Comparison of ENCODE assay signal across 8 mouse cellular contexts in genomic region chr4:147186824-147187223, GRCm38 (mm10). TPM values are rescaled to one million over a fixed set of nuclear protein-coding genes. Genes with fewer than 3 reads are reported as not detected.
DNase-seq lines count a peak whose midpoint lies in the region; ATAC-seq and TF ChIP-seq lines count a peak whose summit lies in the region.
"Not testable (repeated sequence)": the region's sequence is repeated elsewhere in the genome, so short reads cannot be mapped to it uniquely, and the experiment has no call there.

No protein-coding gene starts in this region.

- not testable (repeated sequence) for H3K27me3 ChIP-seq in forebrain, embryonic 13.5 days; heart, embryonic 16.5 days (ENCODE audit: control insufficient read depth, insufficient read depth, low read length); intestine, embryonic 15.5 days (replicated peaks); limb, embryonic 13.5 days; liver, postnatal 0 days (ENCODE audit: insufficient read depth, low read length); midbrain, embryonic 13.5 days

- not testable (repeated sequence) for H3K9ac ChIP-seq in forebrain, embryonic 13.5 days; heart, embryonic 16.5 days (ENCODE audit: low read length); intestine, embryonic 15.5 days; limb, embryonic 13.5 days; liver, postnatal 0 days (replicated peaks); midbrain, embryonic 13.5 days (replicated peaks)

- H3K9me3 ChIP-seq in forebrain, embryonic 13.5 days (replicated peaks); heart, embryonic 16.5 days (replicated peaks; ENCODE audit: control insufficient read depth, low read length); intestine, embryonic 15.5 days; liver, postnatal 0 days (ENCODE audit: low read length): not testable (repeated sequence)
- H3K9me3 ChIP-seq in limb, embryonic 13.5 days: peaks cover 11% of the 10 kb centered on the region
- H3K9me3 ChIP-seq in midbrain, embryonic 13.5 days: peaks cover 12% of the 10 kb centered on the region

- not testable (repeated sequence) for H3K36me3 ChIP-seq in forebrain, embryonic 13.5 days (ENCODE audit: poor library complexity, severe bottlenecking); heart, embryonic 16.5 days (ENCODE audit: control insufficient read depth, insufficient read depth); intestine, embryonic 15.5 days; limb, embryonic 13.5 days; liver, postnatal 0 days (replicated peaks; ENCODE audit: insufficient read depth, low read length); midbrain, embryonic 13.5 days

- not testable (repeated sequence) for H3K4me3 ChIP-seq in forebrain, embryonic 13.5 days; heart, embryonic 16.5 days (ENCODE audit: low read length); intestine, embryonic 15.5 days (replicated peaks); limb, embryonic 13.5 days; liver, postnatal 0 days (ENCODE audit: low read depth, low read length); midbrain, embryonic 13.5 days (replicated peaks)

- not testable (repeated sequence) for H3K4me2 ChIP-seq in forebrain, embryonic 13.5 days; heart, embryonic 16.5 days (ENCODE audit: low read depth, low read length); intestine, embryonic 15.5 days (replicated peaks); limb, embryonic 13.5 days (replicated peaks); liver, postnatal 0 days (ENCODE audit: low read depth, low read length); midbrain, embryonic 13.5 days (replicated peaks)

- 90% methylated on average over 1 of the region's 1 CpGs for WGBS in forebrain, embryonic 13.5 days
- WGBS in heart, embryonic 16.5 days: 74% methylated on average over 1 of the region's 1 CpGs
- WGBS in intestine, embryonic 15.5 days: 82% methylated on average over 1 of the region's 1 CpGs
- 87% methylated on average over 1 of the region's 1 CpGs for WGBS in limb, embryonic 13.5 days
- 79% methylated on average over 1 of the region's 1 CpGs for WGBS in liver, postnatal 0 days (ENCODE audit: insufficient replicate concordance)
- WGBS in midbrain, embryonic 13.5 days: 87% methylated on average over 1 of the region's 1 CpGs

- ATAC-seq in common myeloid progenitor, adult 5-6 weeks (replicated peaks; ENCODE audit: low read depth, poor library complexity, severe bottlenecking): 0 out of 2 replicates have a peak, but pooled peaks have one; percentile 38
- 0 out of 2 replicates have a peak, but pooled peaks have one; percentile 38 for ATAC-seq in forebrain, embryonic 13.5 days
- peak; percentile 55 for ATAC-seq in heart, embryonic 16.5 days (replicated peaks; ENCODE audit: extremely low read depth, insufficient read depth, low FRiP score)
- peak; percentile 51; the same call in 1 of the 2 replicates for ATAC-seq in intestine, embryonic 15.5 days
- peak; percentile 48; the same call in 1 of the 2 replicates for ATAC-seq in limb, embryonic 13.5 days (ENCODE audit: low FRiP score, low read depth)
- peak; percentile 26; the same call in 1 of the 2 replicates for ATAC-seq in liver, postnatal 0 days
- peak; percentile 70 for ATAC-seq in midbrain, embryonic 13.5 days
- peak; percentile 4; the same call in 1 of the 2 replicates for ATAC-seq in neutrophil, adult 5-6 weeks (ENCODE audit: extremely low read depth, insufficient number of reproducible peaks, low FRiP score, poor library complexity, severe bottlenecking)

- TF ChIP-seq EP300 in liver, postnatal 0 days (IDR thresholded peaks at IDR 0.05; ENCODE audit: low read depth): not testable (repeated sequence)

- TF ChIP-seq CTCF in liver, postnatal 0 days (IDR thresholded peaks at IDR 0.05; ENCODE audit: low read depth): not testable (repeated sequence)

- H3K4me1 ChIP-seq in forebrain, embryonic 13.5 days; heart, embryonic 16.5 days (ENCODE audit: control insufficient read depth, insufficient read depth, low read length); intestine, embryonic 15.5 days (replicated peaks); limb, embryonic 13.5 days; liver, postnatal 0 days (ENCODE audit: insufficient read depth); midbrain, embryonic 13.5 days (replicated peaks): not testable (repeated sequence)

- DNase-seq in liver, postnatal 0 days: not testable (repeated sequence)

- not testable (repeated sequence) for H3K27ac ChIP-seq in forebrain, embryonic 13.5 days; heart, embryonic 16.5 days (ENCODE audit: low read length); intestine, embryonic 15.5 days; limb, embryonic 13.5 days; liver, postnatal 0 days (ENCODE audit: low read depth); midbrain, embryonic 13.5 days

RNA-seq across cellular contexts. Expression of gene Zfp991, which starts 55.0 kb away (rescaled TPM):
- total RNA-seq in common myeloid progenitor, adult 5-6 weeks (2017): 30.8 and 38.1 TPM in 2 replicates
- polyA plus RNA-seq in forebrain, embryonic 13.5 days (2015; fragmentation: Nextera tagmentation; extraction: Ambion mirVana): 3.8 and 4.3 TPM in 2 replicates
- 4.3 and 5.3 TPM in 2 replicates for polyA plus RNA-seq in heart, embryonic 16.5 days (2015; fragmentation: Nextera tagmentation; extraction: Ambion mirVana)
- polyA plus RNA-seq in intestine, embryonic 15.5 days (2015; fragmentation: Nextera tagmentation; extraction: Ambion mirVana): 8.7 and 8.9 TPM in 2 replicates
- polyA plus RNA-seq in limb, embryonic 13.5 days (2015; fragmentation: Nextera tagmentation; extraction: Ambion mirVana): 7.8 and 8.4 TPM in 2 replicates
- polyA plus RNA-seq in liver, postnatal 0 days (2015; fragmentation: Nextera tagmentation; extraction: Ambion mirVana): 2.0 and 2.2 TPM in 2 replicates
- 3.3 and 5.7 TPM in 2 replicates for polyA plus RNA-seq in midbrain, embryonic 13.5 days (2015; fragmentation: Nextera tagmentation; extraction: Ambion mirVana)
- 4.0 and 5.4 TPM in 2 replicates for total RNA-seq in neutrophil, adult 5-6 weeks (2017)

Comparison
In these comparisons a context has a peak if more than half of its experiments do, and no peak if none do; other contexts are left out.
1. ATAC-seq: peak in every context shown above with its lines; median percentile 70 in midbrain, embryonic 13.5 days; 55 in heart, embryonic 16.5 days; 51 in intestine, embryonic 15.5 days; 48 in limb, embryonic 13.5 days; 38 in common myeloid progenitor, adult 5-6 weeks; 38 in forebrain, embryonic 13.5 days; 26 in liver, postnatal 0 days; 4 in neutrophil, adult 5-6 weeks.